Mouse (Mus musculus) ES-E14 (cell line): ENCODE results near the gene Eya2. TPM values are rescaled to one million over a fixed set of nuclear protein-coding genes. Genes with fewer than 3 reads are reported as not detected.

Experiments
- DNase-seq: peaks from one replicate; pipeline ENCODE4 v3.0.0-alpha.2; 2013; ENCODE audit warnings: low read depth, low spot score
- H3K27ac ChIP-seq: 2 replicates; pipeline ENCODE4 v1.5.1; 2012; ENCODE audit warnings: low read depth, mild to moderate bottlenecking, low read length, moderate library complexity, mixed read lengths; ENCODE audit not compliant: poor library complexity, insufficient read depth, severe bottlenecking
- H3K36me3 ChIP-seq: 2 replicates; pipeline ENCODE4 v1.6.1; 2012; ENCODE audit warnings: mild to moderate bottlenecking, low read length, moderate library complexity, mixed read lengths; ENCODE audit not compliant: control insufficient read depth, poor library complexity, insufficient read depth, severe bottlenecking
- H3K4me1 ChIP-seq, 2 experiments: fragments of 150-350 bp in 1 of 2; sonication (generic) in 1 of 2; 2 replicates each; pipeline ENCODE4 v1.6.1; 2012; ENCODE audit warnings: low read length in 2 of 2, mild to moderate bottlenecking in 1 of 2, mixed read lengths in 1 of 2; ENCODE audit not compliant: control insufficient read depth in 2 of 2, insufficient read depth in 2 of 2, poor library complexity in 1 of 2
- H3K4me3 ChIP-seq, 2 experiments: fragments of 150-350 bp in 1 of 2; sonication (generic) in 1 of 2; 2 replicates each; pipeline ENCODE4 v1.5.1; 2012; ENCODE audit warnings: low read length in 2 of 2, low read depth in 1 of 2, mild to moderate bottlenecking in 1 of 2, mixed read lengths in 1 of 2; ENCODE audit not compliant: insufficient read depth in 1 of 2, poor library complexity in 1 of 2, severe bottlenecking in 1 of 2
- H3K9ac ChIP-seq: 2 replicates; pipeline ENCODE4 v1.6.1; 2012; ENCODE audit warnings: low read depth, mild to moderate bottlenecking, low read length, mixed read lengths; ENCODE audit not compliant: poor library complexity, insufficient read depth, severe bottlenecking
- H3K9me3 ChIP-seq: fragments of 150-350 bp; sonication (generic); 2 replicates; pipeline ENCODE4 v1.6.1; 2012; ENCODE audit warnings: low read depth, mild to moderate bottlenecking, low read length; ENCODE audit not compliant: control insufficient read depth, insufficient read depth
- CHD2 ChIP-seq: IDR thresholded peaks from 2 replicates; pipeline ENCODE4 v1.6.1; 2014; ENCODE audit warnings: mild to moderate bottlenecking, low read depth, low read length, inconsistent platforms
- HCFC1 ChIP-seq: IDR thresholded peaks from 2 replicates; pipeline ENCODE4 v1.6.1; 2012; ENCODE audit warnings: low read length, inconsistent platforms, borderline replicate concordance; ENCODE audit not compliant: insufficient read depth
- MAFK ChIP-seq: IDR thresholded peaks from 2 replicates; pipeline ENCODE4 v1.6.1; 2014; ENCODE audit warnings: mild to moderate bottlenecking, low read depth, low read length, inconsistent platforms; ENCODE audit not compliant: insufficient read depth
- ZC3H11A ChIP-seq: IDR thresholded peaks from 2 replicates; pipeline ENCODE4 v1.6.1; 2012; ENCODE audit warnings: low read depth, mild to moderate bottlenecking, inconsistent platforms, low read length, borderline replicate concordance
- ZNF384 ChIP-seq: IDR thresholded peaks from 2 replicates; pipeline ENCODE4 v1.6.1; 2012; ENCODE audit warnings: low read depth, low read length, inconsistent platforms
- in situ Hi-C, 2 experiments: fragments of 600-800 bp; cut with MboI; formaldehyde crosslinking; loops; one replicate each; pipeline ENCODE4 v1.15.1; 2025; ENCODE audit warnings: low sequenced_read_pairs in 2 of 2, inconsistent platforms in 1 of 2; ENCODE audit not compliant: unreplicated experiment in 2 of 2
- total RNA-seq: library from RNA; depleted of rRNA; stranded (reverse); fragments of 300-350 nt; gene quantifications from 2 replicates; pipeline ENCODE4 v1.2.3, GENCODE M21; 2012

The Eya2 gene
- total RNA-seq, 1 experiment = 0.40 TPM

- TF ChIP-seq HCFC1 (no peak), CHD2 (no peak), MAFK (no peak), ZNF384 (no peak), ZC3H11A (no peak)
- H3K9me3 ChIP-seq = no peaks in the 10 kb centered on the region
- peak overlapping the region; percentile 45 for H3K9ac ChIP-seq
- H3K27ac ChIP-seq = 0 out of 2 replicates have a peak overlapping the region, but pooled peaks have one; percentile 23
- H3K4me1 ChIP-seq = peaks cover 3 to 21% of the 10 kb centered on the region in 2 experiments; a peak in 2 of 4 replicates
- H3K4me3 ChIP-seq = peak overlapping the region; percentile 71 to 88
- in situ Hi-C loops = no loop called here
- no peak for DNase-seq
- H3K36me3 ChIP-seq = peaks cover 61% of the 10 kb centered on the region
These were observed 218.1 kb downstream of the Eya2 start for GRCm38 (mm10) chr2:165812889-165813288.

DNA sequence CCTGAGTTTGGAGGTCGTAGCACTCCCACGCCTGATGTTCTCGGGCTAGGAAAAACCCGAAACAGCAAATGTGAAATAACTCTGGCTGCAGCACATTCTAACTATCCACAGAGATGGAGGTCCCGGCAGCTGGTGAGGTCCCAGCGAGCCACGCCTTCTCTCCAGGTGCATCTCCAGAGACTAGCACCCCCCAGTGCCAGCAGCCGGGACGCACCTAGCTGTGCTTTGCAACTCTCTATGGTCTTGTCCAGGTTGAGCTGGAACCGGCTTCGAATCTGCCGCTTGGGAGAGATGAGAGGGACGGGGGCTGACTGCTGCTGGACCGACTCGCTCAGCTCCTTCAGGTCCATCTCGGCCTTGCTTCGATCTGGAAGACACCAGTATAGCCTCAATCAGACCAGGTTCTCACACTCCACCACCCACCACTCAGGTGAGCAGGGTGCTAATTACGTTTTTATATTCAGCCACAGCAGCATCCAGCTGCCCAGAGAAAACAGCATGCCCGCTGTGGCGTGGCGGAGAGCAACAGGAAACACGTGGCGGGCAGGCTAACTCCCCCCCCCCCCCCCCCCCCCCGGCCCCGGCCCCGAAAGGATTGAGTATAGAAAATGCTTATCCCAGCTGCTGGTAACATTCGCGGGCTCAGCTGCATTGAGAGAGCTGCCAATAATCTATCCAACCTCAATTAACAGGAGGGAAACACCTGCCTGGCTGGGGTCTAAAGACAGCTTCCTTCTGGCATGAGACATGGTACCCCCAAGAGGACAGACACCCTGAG is 220.5 kb downstream of the Eya2 start:
- H3K9ac ChIP-seq = no peak overlapping the region
- DNase-seq = no peak
- H3K36me3 ChIP-seq = peaks cover 80% of the 10 kb centered on the region
- in situ Hi-C loops = no loop called here
- H3K9me3 ChIP-seq = no peaks in the 10 kb centered on the region
- TF ChIP-seq ZC3H11A (0 out of 2 replicates have a peak, but pooled peaks have one; percentile 10), MAFK (no peak), HCFC1 (no peak)
- H3K4me1 ChIP-seq = peaks cover 4 to 28% of the 10 kb centered on the region in 2 experiments; a peak in 3 of 4 replicates
- H3K27ac ChIP-seq = no peak overlapping the region
- H3K4me3 ChIP-seq = no peak overlapping the region; a peak in 1 of 4 replicates

DNA sequence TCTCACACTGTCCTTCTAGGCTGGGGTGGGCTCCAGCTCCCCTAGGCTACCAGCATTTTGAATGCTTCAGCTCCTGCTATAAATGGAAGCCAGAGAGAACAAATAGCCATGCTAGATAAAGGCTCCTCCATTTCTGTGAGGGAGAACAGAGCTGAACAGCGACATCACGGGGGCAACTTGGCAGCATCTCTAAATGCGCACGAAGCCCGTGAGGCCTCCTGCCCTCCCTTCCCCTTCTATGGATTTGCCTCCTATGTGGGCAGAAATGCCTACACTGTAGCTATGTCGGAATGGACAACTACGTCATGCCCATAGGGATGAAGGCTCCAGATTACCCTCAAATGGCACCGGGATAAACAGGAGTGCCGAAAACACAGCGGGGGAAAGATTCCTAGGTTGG is 222.6 kb downstream of the Eya2 start:
- DNase-seq = no peak
- TF ChIP-seq ZC3H11A = no peak
- TF ChIP-seq CHD2 = no peak
- TF ChIP-seq MAFK = no peak
- no peak for TF ChIP-seq HCFC1
- TF ChIP-seq ZNF384 = no peak
- Histone ChIP-seq H3K4me3 (no peak overlapping the region), H3K4me1 (peaks cover 4 to 38% of the 10 kb centered on the region in 2 experiments; a peak in 3 of 4 replicates), H3K27ac (no peak overlapping the region), H3K9ac (no peak overlapping the region), H3K9me3 (no peaks in the 10 kb centered on the region), H3K36me3 (peaks cover 82% of the 10 kb centered on the region)
- in situ Hi-C loops = no loop called here

GRCm38 (mm10) chr2:165818570-165818969 is 223.7 kb downstream of the Eya2 start:
- peaks cover 4 to 35% of the 10 kb centered on the region in 2 experiments; a peak in 3 of 4 replicates for H3K4me1 ChIP-seq
- no peak overlapping the region for H3K4me3 ChIP-seq
- in situ Hi-C loops = no loop called here
- H3K9me3 ChIP-seq = no peaks in the 10 kb centered on the region
- peaks cover 80% of the 10 kb centered on the region for H3K36me3 ChIP-seq
- H3K27ac ChIP-seq = no peak overlapping the region
- TF ChIP-seq ZC3H11A (no peak), HCFC1 (no peak), CHD2 (no peak), ZNF384 (no peak), MAFK (no peak)
- no peak for DNase-seq
- no peak overlapping the region for H3K9ac ChIP-seq
